Mouse (Mus musculus) NIH3T3 (cell line): Measurements from ENCODE around the gene Plxnc1.

Experiments
- DNase-seq: peaks from one replicate; pipeline ENCODE4 v3.0.0-alpha.2; 2012; ENCODE audit warnings: low read depth

Gene Plxnc1

GRCm38 (mm10) chr10:94944691-94945205 is at the start of gene Plxnc1:
Plxnc1 (minus strand) TSS chr10:94944835.
- DNase-seq = no peak

- DNase-seq = peak; percentile 96
Measured at GRCm38 (mm10) chr10:94992127-94992526, 47.5 kb upstream of the Plxnc1 start.

- DNase-seq = peak; percentile 87
Measured at GRCm38 (mm10) chr10:94991564-94992097, 47.0 kb upstream of the Plxnc1 start.

- peak; percentile 94 for DNase-seq
Measured at GRCm38 (mm10) chr10:94990768-94991563, 46.3 kb upstream of the Plxnc1 start.

GRCm38 (mm10) chr10:94989321-94989720 is 44.7 kb upstream of the Plxnc1 start:
- DNase-seq = no peak

GRCm38 (mm10) chr10:94985103-94985502 is 40.5 kb upstream of the Plxnc1 start:
- no peak for DNase-seq

GRCm38 (mm10) chr10:94982528-94982927 is 37.9 kb upstream of the Plxnc1 start:
- no peak for DNase-seq

GRCm38 (mm10) chr10:94981466-94982138 is 37.0 kb upstream of the Plxnc1 start:
- no peak for DNase-seq

- no peak for DNase-seq
Measured at GRCm38 (mm10) chr10:94978265-94978822, 33.7 kb upstream of the Plxnc1 start.

- peak; percentile 20 for DNase-seq
Measured at GRCm38 (mm10) chr10:94976329-94976728, 31.7 kb upstream of the Plxnc1 start.

GRCm38 (mm10) chr10:94975099-94975496 is 30.5 kb upstream of the Plxnc1 start:
- no peak for DNase-seq

GRCm38 (mm10) chr10:94974345-94975098 is 29.9 kb upstream of the Plxnc1 start:
- DNase-seq = no peak

GRCm38 (mm10) chr10:94971625-94972161 is 27.1 kb upstream of the Plxnc1 start:
- DNase-seq = no peak

GRCm38 (mm10) chr10:94970221-94970620 is 25.6 kb upstream of the Plxnc1 start:
- no peak for DNase-seq

- DNase-seq = peak; percentile 36
Measured at GRCm38 (mm10) chr10:94967468-94967867, 22.8 kb upstream of the Plxnc1 start.

- DNase-seq = no peak
Measured at GRCm38 (mm10) chr10:94966789-94967188, 22.2 kb upstream of the Plxnc1 start.

- peak; percentile 14 for DNase-seq
Measured at GRCm38 (mm10) chr10:94965093-94965492, 20.5 kb upstream of the Plxnc1 start.

GRCm38 (mm10) chr10:94962005-94962404 is 17.4 kb upstream of the Plxnc1 start:
- DNase-seq = no peak

- no peak for DNase-seq
Measured at GRCm38 (mm10) chr10:94961283-94961682, 16.6 kb upstream of the Plxnc1 start.

GRCm38 (mm10) chr10:94958311-94958710 is 13.7 kb upstream of the Plxnc1 start:
- peak; percentile 84 for DNase-seq

GRCm38 (mm10) chr10:94957705-94958104 is 13.1 kb upstream of the Plxnc1 start:
- DNase-seq = no peak
